Mouse (Mus musculus) heart, postnatal 36 days (tissue): ENCODE measurements around the gene Cdc42se1. TPM values are rescaled to one million over a fixed set of nuclear protein-coding genes. Genes with fewer than 3 reads are reported as not detected.
"Not testable (repeated sequence)": the region's sequence is repeated elsewhere in the genome, so short reads cannot be mapped to it uniquely, and the experiment has no call there.

Source experiments
- DNase-seq, 2 experiments: peaks; one replicate each; pipeline ENCODE4 v3.0.0; 2021 to 2022
- intact Hi-C: fragments of 180-260 bp; cut with DNase I; formaldehyde crosslinking; loops from one replicate; pipeline ENCODE4 v1.15.1; 2025
- total RNA-seq, 2 experiments: library from RNA; stranded (reverse); gene quantifications; 2 replicates each; pipeline ENCODE4 v1.2.3; 2021

Gene Cdc42se1
- 10 to 100 TPM; 20.4 to 22.8 TPM for total RNA-seq

DNA sequence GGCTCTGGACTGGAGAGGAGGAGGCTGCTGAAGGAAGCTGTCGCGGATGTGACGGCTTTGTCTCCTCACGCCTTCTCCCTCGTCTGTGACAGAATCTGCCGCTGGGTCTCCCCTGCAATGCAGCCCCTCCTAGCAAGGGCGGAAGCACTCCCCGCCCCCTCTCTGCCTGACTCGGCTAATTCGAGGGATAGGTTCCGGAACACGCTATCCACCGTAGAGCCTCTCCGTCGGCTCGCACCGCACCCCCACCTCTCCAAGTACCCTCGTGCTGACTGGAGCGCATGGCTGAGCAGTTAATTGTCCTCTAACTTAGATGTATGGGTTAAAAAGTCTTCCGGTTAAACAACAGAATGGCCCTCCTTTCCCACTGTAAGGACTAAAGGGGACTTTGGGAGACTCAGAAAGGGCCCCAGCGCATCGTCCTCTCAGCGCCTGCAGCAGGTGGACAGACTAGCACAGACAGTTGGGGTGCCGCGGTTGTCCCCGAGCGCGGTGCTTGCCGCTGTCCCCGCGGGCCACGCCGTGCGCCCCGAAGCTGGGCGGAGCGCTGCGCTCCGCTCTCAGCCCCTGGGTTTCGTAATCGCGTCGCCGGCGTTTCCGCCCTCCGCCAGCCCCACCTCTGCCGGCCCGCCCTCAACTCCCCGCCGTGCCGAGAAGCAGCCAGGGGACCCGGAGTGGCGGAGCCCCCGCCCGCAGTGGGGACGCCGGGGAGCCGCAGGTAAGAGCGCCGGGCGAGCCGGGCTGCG is at the start of gene Cdc42se1:
Gene Cdc42se1, plus strand, starts transcription at position 585 of the 746 bp plus-strand sequence.
- intact Hi-C loops: loop anchor here (1.0 to 5.0 kb wide), 2 partner anchors 11 to 89 kb away; partner anchors contain the start of gene Gabpb2
- DNase-seq: peak; percentile 86 to 90

DNA sequence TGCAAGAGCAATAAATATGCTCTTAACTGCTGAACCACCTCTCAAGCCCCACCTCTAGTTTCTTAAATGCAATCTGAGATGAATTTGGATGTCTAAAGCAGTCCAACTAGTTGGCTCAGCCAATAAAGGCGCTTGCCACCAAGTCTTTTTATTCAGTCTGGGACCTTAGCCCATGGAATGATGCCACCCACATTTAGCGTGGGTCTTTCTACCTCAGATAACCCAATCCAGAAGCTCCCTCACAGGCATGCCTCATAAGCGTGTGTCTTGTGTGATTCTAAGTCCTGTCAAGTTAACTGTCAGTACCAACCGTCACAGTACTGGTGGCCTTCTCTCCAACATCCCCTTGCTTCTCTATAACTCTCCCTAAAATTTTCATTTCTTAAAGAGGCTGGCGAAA is 49.6 kb upstream of the Cdc42se1 start:
- intact Hi-C loops: no loop called here
- no peak for DNase-seq

DNA sequence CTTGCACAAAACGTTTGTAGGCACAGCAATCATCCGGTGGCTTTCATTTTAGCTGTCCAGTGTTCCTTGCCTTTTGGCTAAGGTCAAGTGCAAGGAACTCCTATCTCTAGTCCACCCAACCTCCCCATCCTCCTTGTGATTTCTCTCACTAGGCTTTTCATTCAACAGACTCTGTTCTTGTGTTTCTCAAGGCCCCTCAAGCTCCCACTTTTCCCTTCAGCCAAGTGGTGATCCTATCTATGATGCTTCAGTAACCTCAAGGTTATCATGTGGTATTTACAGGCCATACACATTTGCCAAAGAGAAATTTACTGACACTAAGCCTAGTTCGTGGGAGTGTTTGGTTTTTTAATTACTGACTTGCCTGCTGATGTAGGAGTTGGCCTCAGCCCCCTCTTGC is 48.6 kb upstream of the Cdc42se1 start:
- intact Hi-C loops: no loop called here
- no peak for DNase-seq

DNA sequence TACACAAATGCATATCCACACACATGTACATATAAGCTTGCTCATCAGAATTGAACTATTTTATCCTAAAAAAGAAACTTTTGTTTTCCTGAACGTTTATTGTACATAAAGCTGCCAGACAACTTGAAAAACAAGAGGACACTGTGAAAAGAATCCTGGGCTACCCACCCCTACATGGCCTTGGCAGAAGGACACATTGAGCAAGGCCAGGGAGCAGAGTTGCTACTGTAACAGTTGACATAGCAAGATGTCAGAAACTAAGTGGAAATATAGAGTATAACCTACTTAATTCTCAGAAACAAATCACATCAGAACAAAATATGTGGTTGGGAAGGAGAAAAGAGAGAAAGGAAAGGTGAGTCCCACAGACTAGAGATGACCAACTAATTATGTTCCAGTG is 46.7 kb upstream of the Cdc42se1 start:
- no peak for DNase-seq
- intact Hi-C loops: no loop called here

DNA sequence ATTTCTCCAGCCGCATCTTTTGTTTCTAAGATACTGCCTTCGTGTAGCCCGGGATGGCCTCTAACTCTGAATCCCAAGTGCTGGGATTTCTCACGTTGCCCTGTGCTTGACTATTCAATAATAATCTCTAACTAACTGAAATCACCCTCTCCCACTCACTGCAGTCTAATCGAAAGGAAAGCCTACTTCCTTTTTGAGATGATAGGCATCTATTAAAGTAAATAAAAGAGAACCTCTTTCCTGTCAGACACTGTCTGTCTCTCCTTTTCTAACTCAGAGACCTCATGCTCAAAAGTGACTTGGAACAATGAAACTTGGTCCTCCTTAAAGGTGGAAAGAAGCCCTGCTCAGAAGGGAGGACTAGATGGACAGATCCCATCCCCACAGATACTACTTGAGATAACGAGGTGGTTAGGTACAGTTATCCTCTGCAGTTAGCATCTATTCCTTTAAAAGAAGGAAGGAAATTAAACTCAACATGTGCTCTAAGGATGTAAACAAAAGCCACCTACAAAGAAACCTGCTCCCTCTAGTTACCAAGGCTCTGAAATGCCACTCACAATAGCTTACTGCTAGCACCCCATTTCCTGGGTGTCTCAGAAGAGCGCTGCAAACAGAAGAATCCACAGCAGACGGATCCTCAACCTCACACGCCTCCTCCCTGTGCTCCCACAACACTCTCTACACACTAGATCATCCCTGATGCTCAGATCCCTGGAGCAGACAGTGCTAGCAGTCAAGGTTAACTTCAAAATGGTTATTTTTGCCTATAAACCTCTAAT is 43.5 kb upstream of the Cdc42se1 start:
- no peak for DNase-seq
- intact Hi-C loops: no loop called here

DNA sequence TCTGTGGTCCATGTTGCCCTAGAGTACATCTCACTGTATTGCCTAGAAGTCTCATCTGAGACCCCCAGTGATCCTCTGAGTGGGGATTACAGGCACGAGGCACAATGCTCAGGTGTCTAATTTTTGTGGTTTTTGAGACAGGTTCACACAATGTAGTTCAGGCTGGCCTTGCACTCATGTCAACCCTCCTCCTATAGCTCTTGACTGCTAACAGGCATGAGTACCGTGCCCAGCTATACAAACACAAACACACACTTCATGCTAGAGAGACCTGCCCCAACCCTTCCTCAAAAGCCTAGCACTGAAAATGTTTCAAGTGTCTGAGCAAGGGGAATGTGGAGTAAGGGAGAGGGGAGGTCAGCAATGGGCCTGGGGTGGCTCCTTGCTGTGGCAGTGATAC is 42.4 kb upstream of the Cdc42se1 start:
- DNase-seq: no peak
- intact Hi-C loops: no loop called here

DNA sequence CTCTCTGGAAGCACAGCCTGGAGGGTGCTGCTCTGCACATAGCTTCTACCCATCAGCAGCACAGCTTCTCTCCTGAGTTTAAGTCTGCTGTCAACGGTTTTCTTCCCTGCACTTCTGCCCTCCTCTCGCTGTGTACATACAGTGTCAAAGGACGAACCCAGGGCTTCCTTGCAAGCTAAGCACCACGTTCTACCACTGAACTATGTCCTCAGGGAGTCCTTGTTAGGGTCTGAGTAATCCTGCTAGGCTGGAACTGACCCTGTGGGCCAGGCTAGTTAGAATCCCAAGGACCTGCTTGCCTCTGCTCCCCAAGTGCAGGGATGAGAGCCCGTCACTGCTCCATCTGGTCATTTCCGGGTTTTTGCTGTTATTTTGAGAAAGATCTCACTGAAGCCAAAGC is 41.6 kb upstream of the Cdc42se1 start:
- no peak for DNase-seq
- intact Hi-C loops: no loop called here

DNA sequence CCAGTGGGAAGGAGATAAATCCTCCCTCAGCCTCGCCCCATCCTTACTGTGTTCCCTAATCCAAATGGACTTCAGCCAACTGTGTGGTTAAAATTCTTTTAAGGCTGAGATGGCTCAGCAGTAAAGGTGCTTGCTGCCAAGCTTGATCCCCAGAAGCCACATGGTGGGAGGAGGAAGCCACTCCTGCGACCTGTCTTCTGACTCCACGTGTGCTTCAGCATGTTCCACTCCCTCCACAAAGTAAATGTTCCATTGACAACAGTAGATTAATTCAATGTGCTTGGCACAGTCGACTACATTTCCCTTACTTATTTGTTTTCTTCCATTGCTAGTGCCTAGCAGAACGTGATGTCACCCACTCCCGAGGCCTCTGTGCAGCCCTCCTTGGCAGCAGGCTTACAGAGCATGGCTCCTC is 33.8 kb upstream of the Cdc42se1 start:
- intact Hi-C loops: no loop called here
- DNase-seq: no peak

DNA sequence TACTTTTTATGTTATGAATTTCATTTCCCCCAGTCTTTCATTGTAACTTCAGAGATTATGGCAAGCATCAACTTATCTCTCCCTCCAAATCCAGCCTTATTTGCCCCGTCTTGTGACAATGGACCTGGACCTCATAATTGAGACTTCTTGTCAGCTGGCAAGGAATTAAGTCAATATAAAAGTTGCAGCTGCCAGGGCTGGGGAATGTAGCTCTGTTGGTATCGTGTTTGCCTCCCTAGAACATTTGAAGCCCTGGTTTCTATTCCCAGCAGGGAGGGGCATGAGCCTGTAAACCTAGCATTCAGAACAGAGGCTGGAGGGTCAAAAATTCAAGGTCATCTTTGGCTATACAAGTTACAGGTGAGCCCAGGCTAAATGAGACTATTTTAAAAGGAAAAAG is 32.8 kb upstream of the Cdc42se1 start:
- intact Hi-C loops: no loop called here

DNA sequence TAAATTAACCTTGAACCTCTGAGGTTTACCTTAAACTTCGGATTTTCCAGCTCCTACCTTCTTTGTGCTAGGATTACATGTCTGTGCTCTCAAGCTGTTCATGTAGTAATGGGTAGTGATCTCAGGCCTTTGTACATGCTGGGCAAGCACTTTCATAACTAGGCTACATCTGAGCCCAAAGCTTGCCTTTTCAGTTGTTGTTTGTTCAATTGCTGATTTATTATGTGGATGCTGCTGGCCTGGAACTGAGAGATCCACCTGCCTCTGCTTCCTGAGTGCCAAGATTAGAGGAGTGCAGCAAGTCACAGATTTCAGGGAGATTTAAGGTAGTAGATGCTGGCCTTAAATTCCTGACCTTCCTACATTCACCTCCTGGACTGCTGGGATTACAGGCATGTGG is 29.4 kb upstream of the Cdc42se1 start:
- intact Hi-C loops: no loop called here
- DNase-seq: no peak

More for the DNA sequence above, 32.8 kb upstream of the Cdc42se1 start:
- DNase-seq: no peak

DNA sequence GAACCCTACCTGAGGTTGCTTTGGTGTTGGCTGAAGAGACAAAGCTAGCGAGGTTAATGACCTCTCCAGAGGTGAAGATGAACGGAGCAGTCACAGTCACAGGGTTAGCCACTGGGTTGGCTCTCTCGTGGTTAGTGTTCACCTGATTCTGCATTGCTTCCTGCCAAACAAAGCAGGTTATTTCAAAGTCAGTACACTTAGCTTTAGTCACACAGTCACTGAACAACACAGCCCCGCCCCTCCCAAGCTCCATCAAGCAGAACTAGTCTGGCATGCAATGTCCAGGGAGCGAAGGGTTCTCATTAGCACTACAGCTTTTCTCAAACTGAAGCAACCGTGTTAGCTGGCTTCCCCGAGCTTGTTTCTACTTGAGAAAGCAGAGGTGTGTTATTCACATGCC is 28.4 kb upstream of the Cdc42se1 start:
- DNase-seq: no peak
- intact Hi-C loops: no loop called here

DNA sequence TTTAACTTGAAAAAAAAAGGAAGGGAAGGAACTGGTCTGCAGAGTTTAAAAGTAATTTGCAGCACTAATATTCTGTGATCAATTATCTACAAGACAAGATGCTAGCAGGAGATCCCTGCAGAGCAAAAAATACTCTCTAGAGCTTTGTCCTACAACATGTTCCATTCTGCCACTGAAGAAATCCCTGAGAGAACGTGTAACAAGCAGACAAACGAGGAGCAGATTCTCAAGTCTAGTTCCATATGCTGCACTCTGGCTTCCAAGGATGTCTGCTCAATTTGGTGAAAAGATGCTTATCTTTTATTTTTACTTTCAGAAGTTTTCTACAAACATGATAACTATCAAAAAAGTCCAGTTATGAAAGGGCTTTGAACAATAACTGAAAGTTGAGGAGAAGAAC is 28.0 kb upstream of the Cdc42se1 start:
- no peak for DNase-seq
- intact Hi-C loops: no loop called here

DNA sequence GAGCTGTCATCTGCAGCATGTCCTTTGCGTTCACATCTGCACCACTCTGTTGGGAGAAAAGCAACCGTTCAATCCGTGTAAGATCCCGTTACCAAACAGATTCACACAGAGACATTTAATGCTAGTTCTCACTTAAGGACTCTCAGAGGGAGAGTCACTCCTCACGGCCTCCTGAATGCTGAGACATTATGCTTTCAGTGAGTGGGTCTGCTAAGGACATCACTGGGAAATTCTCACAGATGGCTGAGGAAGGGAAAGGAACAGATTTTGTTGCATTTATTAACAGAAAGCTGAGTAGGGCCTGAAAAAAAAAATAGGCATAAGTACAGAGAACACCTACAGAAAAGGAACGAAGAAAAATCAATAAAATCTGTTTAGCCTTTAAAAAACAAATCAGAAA is 24.7 kb upstream of the Cdc42se1 start:
- no peak for DNase-seq
- intact Hi-C loops: no loop called here

DNA sequence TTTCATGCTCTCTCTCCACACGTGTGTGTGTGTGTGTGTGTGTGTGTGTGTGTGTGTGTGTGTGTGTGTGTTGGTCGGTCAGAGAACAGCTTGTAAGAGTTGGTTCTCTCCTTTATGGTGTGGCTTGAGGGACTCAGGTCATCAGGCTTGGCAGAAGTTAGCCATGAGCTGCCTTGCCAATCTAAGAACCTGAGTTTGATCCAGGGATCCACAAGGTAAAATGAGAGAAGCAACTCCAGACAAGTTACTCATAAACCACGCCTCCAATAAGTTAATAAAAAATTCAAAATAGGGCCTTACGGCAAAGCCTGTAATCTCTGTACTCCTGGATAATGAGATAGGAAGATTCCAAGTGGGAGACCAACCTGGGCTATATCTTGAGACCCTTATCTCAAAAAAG is 20.2 kb upstream of the Cdc42se1 start:
- no peak for DNase-seq
- intact Hi-C loops: no loop called here

DNA sequence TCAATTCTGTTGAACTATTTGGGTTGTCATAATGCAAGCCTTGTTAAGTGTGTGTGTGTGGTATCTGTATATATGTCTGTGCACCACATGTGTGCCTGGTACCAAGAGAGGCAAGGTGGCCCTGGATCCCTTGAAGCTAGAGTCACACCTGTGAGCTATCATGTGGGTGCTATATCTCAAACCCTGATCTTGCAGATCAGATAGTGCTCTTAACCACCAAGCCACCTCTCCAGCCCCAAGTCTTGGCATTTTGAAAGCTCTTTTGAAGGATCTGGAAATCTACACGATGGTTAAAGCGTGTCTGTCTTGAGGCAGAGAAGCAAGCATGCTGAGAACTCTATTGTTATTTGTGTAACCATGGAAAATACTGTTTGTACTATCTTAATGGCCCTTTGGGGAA is 17.9 kb upstream of the Cdc42se1 start:
- no peak for DNase-seq
- intact Hi-C loops: no loop called here

DNA sequence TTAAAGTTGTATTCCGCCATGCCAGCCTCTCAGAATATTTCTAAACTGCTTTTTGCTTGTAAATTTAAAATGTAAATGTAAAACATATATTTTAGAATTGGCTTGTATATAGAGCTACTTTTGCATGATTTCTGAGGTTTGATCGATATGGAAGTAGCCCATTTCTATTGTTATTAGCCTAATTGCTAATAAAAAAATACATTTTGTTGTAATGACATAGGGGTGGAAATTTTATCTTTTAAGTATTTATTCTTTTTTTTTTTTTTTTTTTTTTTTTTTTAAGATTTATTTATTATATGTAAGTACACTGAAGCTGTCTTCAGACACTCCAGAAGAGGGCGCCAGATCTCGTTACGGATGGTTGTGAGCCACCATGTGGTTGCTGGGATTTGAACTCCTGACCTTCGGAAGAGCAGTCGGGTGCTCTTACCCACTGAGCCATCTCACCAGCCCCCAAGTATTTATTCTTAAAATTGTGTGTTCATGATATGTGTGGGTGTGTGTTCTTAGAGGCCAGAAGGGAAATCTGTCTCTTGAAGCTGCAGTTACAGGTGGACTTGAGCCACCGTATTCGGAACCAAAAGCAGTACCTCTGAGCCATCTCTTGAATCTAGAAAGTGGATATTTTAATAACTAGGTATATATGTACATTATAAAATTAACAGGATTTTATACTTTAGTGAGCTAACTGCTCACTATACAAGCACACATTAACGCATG is 15.5 kb upstream of the Cdc42se1 start:
- intact Hi-C loops, DNase-seq: not testable (repeated sequence)

DNA sequence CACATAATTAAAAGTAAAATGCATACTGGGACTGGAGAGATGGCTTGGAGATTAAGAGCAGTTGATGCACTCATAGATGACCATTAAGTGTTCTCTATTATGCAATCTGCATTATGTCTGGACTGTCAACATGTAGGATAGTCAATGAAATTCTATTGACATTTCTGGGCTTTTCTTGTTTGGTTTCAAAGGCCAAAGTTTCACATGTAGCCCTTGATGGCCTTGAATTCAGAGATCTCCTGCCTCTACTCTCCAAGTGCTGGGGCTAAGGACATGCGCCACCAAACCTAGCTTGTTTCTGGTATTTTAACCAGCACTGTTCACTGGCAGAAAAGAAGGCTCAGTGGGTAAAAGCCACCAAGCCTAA is 14.9 kb upstream of the Cdc42se1 start:
- intact Hi-C loops: no loop called here
- no peak for DNase-seq

DNA sequence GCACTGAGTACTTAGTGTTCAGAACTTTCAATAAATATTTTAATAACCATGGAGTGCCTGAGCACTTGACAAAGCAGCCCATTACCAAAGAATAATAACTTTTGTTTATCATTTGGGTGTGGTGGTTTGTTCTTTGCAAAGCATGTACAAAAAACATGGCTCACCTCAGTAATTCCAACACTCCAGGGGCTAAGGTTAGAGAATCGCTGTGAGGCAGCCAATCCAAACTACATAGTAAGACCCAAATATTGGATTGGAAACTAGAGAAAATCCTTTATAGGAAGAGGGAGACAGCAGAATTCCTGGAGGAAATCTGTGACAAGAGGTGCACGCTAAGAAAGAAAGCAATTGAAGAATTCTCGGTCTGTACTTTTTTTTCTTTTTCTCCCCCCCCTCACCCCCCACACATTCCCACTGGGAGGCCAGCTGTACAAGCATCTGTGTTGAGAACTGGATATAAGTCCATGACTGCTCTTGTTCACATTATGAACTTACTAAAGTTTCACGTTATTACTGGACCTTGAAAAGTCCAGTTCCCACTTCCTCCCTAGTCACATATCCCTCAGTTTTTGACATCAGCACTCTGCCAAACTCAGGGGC is 11.8 kb upstream of the Cdc42se1 start:
- intact Hi-C loops: loop anchor here (1.0 to 5.0 kb wide), 4 partner anchors 12 to 74 kb away; partner anchors contain the start of genes Cdc42se1, Mindy1, Prune1 and Tnfaip8l2

DNA sequence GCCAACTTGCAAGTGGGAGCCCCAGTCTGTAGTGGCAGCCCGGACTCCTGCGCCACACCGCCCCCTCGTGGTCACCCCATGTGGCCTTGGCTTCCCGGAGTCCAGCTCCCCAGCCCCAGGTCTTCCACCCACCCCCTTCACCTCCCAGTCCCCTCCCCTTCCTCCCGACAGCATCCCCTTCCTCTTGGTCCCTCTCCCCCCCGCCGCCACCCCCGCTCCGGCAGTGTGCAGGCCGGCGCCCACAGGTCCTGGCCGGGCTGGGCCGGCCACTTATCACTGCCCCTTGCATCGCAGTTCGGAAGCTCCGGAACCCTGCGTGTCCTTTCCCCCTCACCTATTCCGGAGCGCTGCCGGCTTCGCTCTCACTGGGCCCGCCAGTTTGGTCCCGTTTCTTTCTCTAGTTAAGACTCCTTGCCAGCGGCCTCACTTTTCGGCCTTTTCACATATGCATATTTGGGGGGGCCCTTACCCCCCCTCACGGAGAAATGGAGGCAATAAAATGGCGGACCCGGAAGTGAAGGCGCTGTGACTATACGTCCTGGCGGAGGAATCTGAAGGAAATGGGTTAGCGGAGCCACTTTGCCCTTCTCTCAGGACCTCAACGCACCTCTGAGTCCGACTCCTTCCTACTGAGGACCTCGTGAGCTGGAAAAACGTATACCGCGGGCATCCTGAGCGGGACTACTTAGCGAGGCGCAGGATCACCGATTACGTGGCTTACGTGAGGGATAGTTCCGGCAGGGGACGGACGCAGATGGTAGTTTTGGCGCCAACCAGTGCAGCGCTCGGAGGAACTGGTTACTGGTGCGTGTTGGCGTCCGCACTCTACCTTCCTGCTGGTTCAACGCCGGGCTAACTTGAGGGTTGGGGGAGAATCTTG is 11.0 kb upstream of the Cdc42se1 start, which contains the start of gene Gabpb2:
Gene Gabpb2, minus strand, starts transcription at position 662 of the 880 bp plus-strand sequence.
- DNase-seq: peak; percentile 97 to 99
- intact Hi-C loops: loop anchor here (1.0 to 5.0 kb wide), 4 partner anchors 11 to 75 kb away; partner anchors contain the start of genes Cdc42se1, Mindy1, Prune1 and Tnfaip8l2

More for the DNA sequence above, 11.8 kb upstream of the Cdc42se1 start:
- DNase-seq: no peak
